Mouse (Mus musculus) CH12.LX (cell line): ENCODE measurements around the gene Ltv1. TPM values are rescaled to one million over a fixed set of nuclear protein-coding genes. Genes with fewer than 3 reads are reported as not detected.

ENCODE experiments used
- DNase-seq: peaks from one replicate; pipeline ENCODE4 v3.0.0-alpha.2; 2013; ENCODE audit errors: extremely low read depth
- H3K27ac ChIP-seq: 2 replicates; pipeline ENCODE4 v1.5.1; 2012; ENCODE audit warnings: low read depth, mild to moderate bottlenecking, control low read depth, moderate library complexity; ENCODE audit not compliant: insufficient read depth
- H3K27me3 ChIP-seq: replicated peaks from 2 replicates; pipeline ENCODE3; 2012; ENCODE audit warnings: inconsistent platforms
- H3K36me3 ChIP-seq, 2 experiments: replicated peaks in 1 of 2; 2 replicates each; pipeline versions ENCODE3 to v1.6.1; 2012; ENCODE audit warnings: inconsistent platforms in 1 of 2, low read length in 1 of 2, mild to moderate bottlenecking in 1 of 2, mixed read lengths in 1 of 2, moderate library complexity in 1 of 2; ENCODE audit not compliant: control insufficient read depth in 1 of 2, insufficient read depth in 1 of 2
- H3K4me1 ChIP-seq, 2 experiments: 2 replicates each; pipeline ENCODE4 v1.6.1; 2012; ENCODE audit warnings: inconsistent platforms in 1 of 2, moderate library complexity in 1 of 2; ENCODE audit not compliant: insufficient read depth in 2 of 2, control insufficient read depth in 1 of 2
- H3K4me2 ChIP-seq: 2 replicates; pipeline ENCODE4 v1.6.1; 2012; ENCODE audit warnings: low read depth, mild to moderate bottlenecking, control low read depth; ENCODE audit not compliant: poor library complexity, insufficient read depth, severe bottlenecking
- H3K4me3 ChIP-seq, 3 experiments: fragments of 150-350 bp in 1 of 3; sonication (generic) in 1 of 3; replicated peaks in 1 of 3; 2 replicates each; pipeline versions ENCODE3 to v1.5.1; 2011 to 2012; ENCODE audit warnings: low read depth in 2 of 3, low read length in 2 of 3, mild to moderate bottlenecking in 2 of 3, moderate library complexity in 2 of 3, control low read depth in 1 of 3, improper control_type of control experiment in 1 of 3, inconsistent platforms in 1 of 3, mixed read lengths in 1 of 3; ENCODE audit not compliant: poor library complexity in 1 of 3
- H3K79me2 ChIP-seq: replicated peaks from 2 replicates; pipeline ENCODE4 v1.6.1; 2012; ENCODE audit warnings: mild to moderate bottlenecking, moderate library complexity; ENCODE audit not compliant: control insufficient read depth, poor library complexity, insufficient read depth, severe bottlenecking; ENCODE audit errors: extremely low read depth
- H3K9ac ChIP-seq: 2 replicates; pipeline ENCODE4 v1.6.1; 2012; ENCODE audit warnings: low read depth, mild to moderate bottlenecking, control low read depth, moderate library complexity; ENCODE audit not compliant: insufficient read depth
- H3K9me3 ChIP-seq: replicated peaks from 2 replicates; pipeline ENCODE3; 2012; ENCODE audit warnings: low read length, inconsistent platforms, mixed read lengths
- CTCF ChIP-seq, 2 experiments: IDR thresholded peaks in 1 of 2; conservative IDR thresholded peaks in 1 of 2; 2 replicates each; pipeline ENCODE4 v1.5.1; 2011 to 2012; ENCODE audit warnings: low read depth in 2 of 2, low read length in 2 of 2, improper control_type of control experiment in 1 of 2, inconsistent platforms in 1 of 2, mild to moderate bottlenecking in 1 of 2, moderate library complexity in 1 of 2
- ELF1 ChIP-seq: IDR thresholded peaks from 2 replicates; pipeline ENCODE4 v1.6.1; 2014; ENCODE audit warnings: low read depth, mild to moderate bottlenecking, inconsistent platforms, low read length, improper control_type of control experiment
- EP300 ChIP-seq: IDR thresholded peaks from 2 replicates; pipeline ENCODE4 v1.6.1; 2011; ENCODE audit warnings: low read length, improper control_type of control experiment
- GABPA ChIP-seq: IDR thresholded peaks from 2 replicates; pipeline ENCODE4 v1.6.1; 2012; ENCODE audit warnings: low read depth, low read length, improper control_type of control experiment, inconsistent platforms; ENCODE audit not compliant: insufficient replicate concordance
- HCFC1 ChIP-seq: IDR thresholded peaks from 2 replicates; pipeline ENCODE4 v1.6.1; 2012; ENCODE audit warnings: low read depth, mild to moderate bottlenecking, inconsistent platforms, low read length, improper control_type of control experiment
- KAT2A ChIP-seq: IDR thresholded peaks from 2 replicates; pipeline ENCODE4 v1.6.1; 2012; ENCODE audit warnings: low read length, improper control_type of control experiment, inconsistent platforms; ENCODE audit not compliant: insufficient replicate concordance
- MAZ ChIP-seq: IDR thresholded peaks from 2 replicates; pipeline ENCODE4 v1.6.1; 2012; ENCODE audit warnings: low read depth, mild to moderate bottlenecking, inconsistent platforms, low read length, improper control_type of control experiment, moderate library complexity
- MEF2A ChIP-seq: IDR thresholded peaks from 2 replicates; pipeline ENCODE4 v1.6.1; 2014; ENCODE audit warnings: low read depth, mild to moderate bottlenecking, inconsistent platforms, low read length, improper control_type of control experiment, borderline replicate concordance
- PAX5 ChIP-seq: IDR thresholded peaks from 2 replicates; pipeline ENCODE4 v1.6.1; 2012; ENCODE audit warnings: low read length, inconsistent platforms, mixed read lengths
- POLR2A ChIP-seq: IDR thresholded peaks from 2 replicates; pipeline ENCODE4 v1.6.1; 2011; ENCODE audit warnings: low read depth, mild to moderate bottlenecking, improper control_type of control experiment, low read length
- POLR2AphosphoS2 ChIP-seq: IDR thresholded peaks from 2 replicates; pipeline ENCODE4 v1.6.1; 2011; ENCODE audit warnings: low read depth, low read length, improper control_type of control experiment
- RAD21 ChIP-seq: IDR thresholded peaks from 2 replicates; pipeline ENCODE4 v1.6.1; 2011; ENCODE audit warnings: low read depth, mild to moderate bottlenecking, low read length, improper control_type of control experiment, moderate library complexity
- SIN3A ChIP-seq: IDR thresholded peaks from 2 replicates; pipeline ENCODE4 v1.6.1; 2012; ENCODE audit warnings: low read length, improper control_type of control experiment, inconsistent platforms
- TBP ChIP-seq: conservative IDR thresholded peaks from 2 replicates; pipeline ENCODE4 v1.6.1; 2011; ENCODE audit warnings: low read depth, low read length, improper control_type of control experiment
- UBTF ChIP-seq: IDR thresholded peaks from 2 replicates; pipeline ENCODE4 v1.6.1; 2012; ENCODE audit warnings: low read depth, mild to moderate bottlenecking, inconsistent platforms, low read length, improper control_type of control experiment, moderate library complexity
- ZC3H11A ChIP-seq: IDR thresholded peaks from 2 replicates; pipeline ENCODE4 v1.6.1; 2012; ENCODE audit warnings: low read depth, mild to moderate bottlenecking, inconsistent platforms, low read length, improper control_type of control experiment
- ZMIZ1 ChIP-seq: IDR thresholded peaks from 2 replicates; pipeline ENCODE4 v1.6.1; 2012; ENCODE audit warnings: low read depth, mild to moderate bottlenecking, inconsistent platforms, low read length, improper control_type of control experiment
- dilution Hi-C: fragments of 300-500 bp; cut with MboI; formaldehyde crosslinking; loops from 2 replicates; pipeline ENCODE4 v1.14.3; 2020; ENCODE audit warnings: low sequenced_read_pairs; ENCODE audit not compliant: extremely low pct_unique_long_range_greater_than_20kb, extremely low pct_ligation_motif_present
- in situ Hi-C: fragments of 300-500 bp; cut with MboI; formaldehyde crosslinking; loops from 3 replicates; pipeline ENCODE4 v1.14.3; 2019; ENCODE audit warnings: low sequenced_read_pairs, low pct_ligation_motif_present, low pct_unique_long_range_greater_than_20kb, mixed read lengths
- polyA plus RNA-seq: library from polyadenylated mRNA; unstranded; fragments of >175 nt; gene quantifications from 2 replicates; pipeline ENCODE4 v1.2.1, GENCODE M21; 2012; ENCODE audit warnings: low read depth; ENCODE audit not compliant: insufficient read length
- total RNA-seq, 2 experiments: library from RNA; depleted of rRNA; stranded (reverse); fragments of 300-350 nt in 1 of 2; fragments of >200 nt in 1 of 2; gene quantifications; 2 replicates each; pipeline ENCODE4 v1.2.3; 2012 to 2014

Ltv1 gene
- total and polyA plus RNA-seq, 3 experiments = 32.1 to 93.4 (median 66.0) TPM

- in situ Hi-C loops = no loop called here
- H3K27ac ChIP-seq = no peak overlapping the region
Observed at GRCm38 (mm10) chr10:13155377-13155776, 37.6 kb downstream of the Ltv1 start.

GRCm38 (mm10) chr10:13152811-13153364 is 40.1 kb downstream of the Ltv1 start:
- in situ Hi-C loops = no loop called here
- TF ChIP-seq ZC3H11A = no peak
- no peak for TF ChIP-seq UBTF
- no peak for TF ChIP-seq HCFC1
- no peak for TF ChIP-seq ELF1
- no peak for TF ChIP-seq SIN3A
- H3K4me2 ChIP-seq = no peak overlapping the region
- dilution Hi-C loops = no loop called here
- peaks cover 0 to 8% of the 10 kb centered on the region in 2 experiments; a peak in 2 of 4 replicates for H3K4me1 ChIP-seq
- H3K27me3 ChIP-seq = no peaks in the 10 kb centered on the region
- H3K27ac ChIP-seq = no peak overlapping the region
- no peak overlapping the region for H3K4me3 ChIP-seq
- no peaks in the 10 kb centered on the region for H3K36me3 ChIP-seq
- H3K9me3 ChIP-seq = no peaks in the 10 kb centered on the region
- DNase-seq = no peak
- H3K79me2 ChIP-seq = no peaks in the 10 kb centered on the region
- H3K9ac ChIP-seq = no peak overlapping the region

More at GRCm38 (mm10) chr10:13155377-13155776, 37.6 kb downstream of the Ltv1 start:
- dilution Hi-C loops = no loop called here
- no peaks in the 10 kb centered on the region for H3K27me3 ChIP-seq
- no peaks in the 10 kb centered on the region for H3K4me1 ChIP-seq
- no peaks in the 10 kb centered on the region for H3K9me3 ChIP-seq
- no peaks in the 10 kb centered on the region for H3K36me3 ChIP-seq
- H3K79me2 ChIP-seq = no peaks in the 10 kb centered on the region
- DNase-seq = no peak
- no peak overlapping the region for H3K4me2 ChIP-seq
- no peak overlapping the region for H3K9ac ChIP-seq
- no peak overlapping the region for H3K4me3 ChIP-seq
- TF ChIP-seq ZMIZ1 = no peak
- no peak for TF ChIP-seq RAD21
- no peak for TF ChIP-seq CTCF (conservative IDR thresholded peaks at IDR 0.05 in 1 of 2, IDR thresholded peaks at IDR 0.05 in 1 of 2; ENCODE audit: low read depth in 2 of 2, low read length in 2 of 2)
- no peak for TF ChIP-seq MAZ
- no peak for TF ChIP-seq KAT2A
- no peak for TF ChIP-seq MEF2A
- no peak for TF ChIP-seq POLR2A
- no peak for TF ChIP-seq EP300
- no peak for TF ChIP-seq POLR2AphosphoS2
- no peak for TF ChIP-seq PAX5
- TF ChIP-seq GABPA = no peak
- TF ChIP-seq TBP = no peak
